Mouse (Mus musculus): ENCODE measurements at regions not wholly inside any gene's neighbourhood (a gene's known extent, or its start where the extent isn't known, plus 50 kb on each side); places are given as distances from the start of the nearest gene placed in this dataset.
A peak's percentile ranks its signal among the peaks of the same experiment; 100 is the strongest.
"Not testable (repeated sequence)": the region's sequence is repeated elsewhere in the genome, so short reads cannot be mapped to it uniquely, and the experiment has no call there.

GRCm38 (mm10) chr14:53073126-53073525, 577.6 kb upstream of the Olfr1507 start:
- peak; percentile 71 for ATAC-seq

- ATAC-seq, result not testable (repeated sequence)
Measured at GRCm38 (mm10) chr14:53072502-53072901, 577.0 kb upstream of the Olfr1507 start.

DNA sequence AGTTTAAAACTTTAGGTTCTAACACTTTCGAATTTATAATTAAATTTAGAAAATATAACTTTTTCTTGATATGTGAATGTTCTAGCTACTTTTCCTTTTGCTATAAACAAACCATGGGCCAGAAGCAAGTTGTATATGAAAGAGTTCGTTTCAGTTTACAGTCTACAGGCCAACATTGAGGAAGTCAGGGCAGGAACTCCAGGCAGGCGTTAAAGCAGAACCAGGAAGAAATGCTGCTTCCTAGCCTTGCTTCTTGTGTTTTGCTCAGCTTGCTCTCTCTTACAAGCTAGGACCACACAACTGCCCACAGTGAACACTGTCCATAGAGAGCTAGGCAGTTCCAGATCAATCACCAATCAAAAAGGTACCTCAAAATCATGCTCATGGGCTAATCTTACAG, 558.9 kb upstream of the Olfr1507 start:
- ATAC-seq, result not testable (repeated sequence)

GRCm38 (mm10) chr14:53053465-53054123, 558.0 kb upstream of the Olfr1507 start:
- ATAC-seq, result not testable (repeated sequence)

GRCm38 (mm10) chr14:53047683-53048082, 552.1 kb upstream of the Olfr1507 start:
- ATAC-seq, result peak; percentile 52

DNA sequence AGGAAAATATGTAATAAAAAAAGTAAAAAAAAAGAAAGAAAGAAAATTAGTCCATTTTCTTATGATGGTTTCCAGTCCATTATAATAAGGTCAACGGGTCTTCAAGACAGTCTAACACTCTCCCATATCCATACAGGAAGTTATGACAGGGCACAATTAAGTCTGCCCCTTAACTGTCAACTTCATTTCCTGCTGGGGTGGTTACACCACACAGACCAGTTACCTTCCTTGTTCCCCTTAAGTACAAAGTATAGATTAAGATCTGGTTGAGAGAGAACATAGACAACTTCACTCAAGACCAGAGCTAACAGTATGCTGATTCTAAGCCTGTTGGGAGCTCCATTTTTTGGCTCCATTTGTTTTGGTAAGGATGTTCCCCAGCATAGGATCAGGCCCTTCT, 551.4 kb upstream of the Olfr1507 start:
- ATAC-seq, result peak; percentile 89

GRCm38 (mm10) chr14:53045331-53045730, 549.8 kb upstream of the Olfr1507 start:
- not testable (repeated sequence) for ATAC-seq

DNA sequence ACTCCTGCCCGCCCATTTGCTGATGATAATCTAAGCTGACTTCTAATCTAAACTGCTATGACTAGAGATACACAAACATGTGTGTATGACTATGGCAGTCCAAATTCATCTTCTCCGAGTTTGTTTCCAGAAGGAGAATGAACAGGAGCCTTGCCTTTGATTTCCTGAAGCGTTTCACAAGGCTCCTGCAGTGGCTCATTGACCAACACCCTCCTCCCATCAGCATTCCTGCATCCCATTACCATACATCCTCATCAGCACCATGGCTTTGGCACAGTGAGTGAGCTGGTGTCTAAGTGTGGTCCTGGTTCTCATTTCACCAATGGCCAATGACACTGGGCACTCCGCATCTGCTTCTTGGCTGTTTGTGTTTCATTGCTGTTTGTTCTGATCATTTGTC, 548.6 kb upstream of the Olfr1507 start:
- ATAC-seq, result not testable (repeated sequence)

DNA sequence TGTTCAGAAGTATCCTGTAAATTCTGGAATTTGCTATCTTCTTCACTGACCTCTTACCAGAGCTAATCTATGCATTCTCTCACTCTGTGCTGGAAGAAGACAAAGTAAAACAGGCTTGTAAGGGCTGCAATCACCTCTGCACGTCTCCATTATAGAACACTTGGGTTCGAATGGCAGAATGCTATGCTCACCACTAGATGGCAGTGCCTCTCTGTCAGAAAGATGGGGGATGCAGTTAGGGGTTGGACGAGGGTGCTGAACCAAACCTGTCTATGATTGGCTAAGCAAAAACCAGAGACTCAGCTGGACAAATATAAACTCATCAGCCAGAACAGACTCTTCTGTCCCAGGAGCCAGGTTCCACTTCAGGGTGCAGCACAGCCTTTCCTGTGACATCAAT, 546.5 kb upstream of the Olfr1507 start:
- peak; percentile 24 for ATAC-seq

DNA sequence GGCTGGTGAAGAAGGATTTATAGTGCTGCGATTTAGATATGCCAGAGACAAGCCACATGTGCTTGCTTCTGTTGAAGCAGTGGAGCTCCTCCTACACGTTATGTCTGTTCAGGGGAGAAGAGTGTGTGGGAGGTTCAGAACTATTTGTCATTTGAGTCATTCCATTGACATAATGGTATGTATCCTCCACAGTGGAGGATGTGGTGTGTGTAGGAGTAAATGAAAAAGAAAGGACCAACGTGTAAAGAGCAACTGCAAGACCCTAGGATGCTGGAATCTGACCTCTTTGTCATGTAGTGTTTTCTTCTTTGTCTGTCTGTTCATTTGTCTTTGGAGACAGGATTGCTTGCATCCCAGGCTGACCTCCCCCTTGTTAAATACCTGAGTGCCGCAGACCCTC, 543.9 kb upstream of the Olfr1507 start:
- ATAC-seq, result peak; percentile 86

DNA sequence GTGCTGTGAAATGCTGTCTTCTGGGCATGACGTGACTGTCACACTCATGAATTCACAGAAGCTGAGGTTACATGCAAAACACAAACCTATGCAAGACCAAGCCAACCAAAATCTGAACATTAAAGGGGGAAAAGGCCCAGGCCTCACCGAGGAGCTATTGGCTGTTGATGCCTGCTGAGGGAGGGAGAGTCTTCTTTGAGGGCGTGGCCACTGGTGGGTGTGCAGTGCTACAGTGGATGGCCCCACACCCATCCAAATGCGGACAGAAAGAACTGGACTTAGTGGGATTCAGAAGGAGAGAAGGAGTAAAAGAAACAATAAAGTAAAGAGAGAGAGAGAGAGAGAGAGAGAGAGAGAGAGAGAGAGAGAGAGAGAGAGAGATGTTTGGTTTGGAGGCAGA, 539.4 kb upstream of the Olfr1507 start:
- ATAC-seq, result not testable (repeated sequence)

DNA sequence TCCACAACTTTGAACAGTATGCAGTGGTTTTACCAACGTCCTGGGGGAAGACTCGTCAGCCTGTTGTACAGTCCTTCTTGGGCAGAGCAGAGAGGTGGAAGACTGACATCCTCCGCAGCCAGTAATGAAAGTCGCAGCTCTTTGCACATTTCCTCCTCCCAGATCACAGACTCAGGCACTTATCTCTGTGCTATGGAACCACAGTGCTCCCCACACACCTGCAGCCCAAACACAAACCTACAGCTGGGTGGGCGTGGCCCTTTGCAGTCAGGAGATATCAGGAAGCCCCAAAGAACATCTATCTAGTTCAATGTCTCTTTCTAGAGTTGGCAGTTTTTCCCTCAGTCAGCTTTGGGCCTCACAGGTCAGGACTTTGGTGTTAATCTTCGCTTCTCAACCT, 537.7 kb upstream of the Olfr1507 start:
- peak; percentile 46 for ATAC-seq

GRCm38 (mm10) chr14:53032498-53032897, 536.9 kb upstream of the Olfr1507 start:
- not testable (repeated sequence) for ATAC-seq

DNA sequence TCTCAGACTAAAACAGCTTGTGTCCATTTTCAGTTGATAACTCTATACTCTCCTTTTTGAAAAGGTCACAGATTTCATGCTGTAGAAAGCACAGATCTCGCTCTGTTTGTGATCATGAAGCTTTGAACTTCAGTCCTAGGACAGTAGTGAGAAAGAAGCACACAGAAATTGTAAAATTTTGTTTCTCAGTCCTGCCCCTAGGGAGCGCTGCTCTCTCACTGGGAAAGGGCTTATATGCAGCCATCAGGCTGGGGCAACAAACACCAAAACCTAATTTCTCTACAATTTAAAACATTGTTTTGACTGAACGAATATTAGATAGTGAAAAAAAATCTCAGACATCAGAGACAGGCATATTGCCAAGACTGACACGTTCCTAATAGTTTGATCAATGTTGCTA, 534.7 kb upstream of the Olfr1507 start:
- ATAC-seq, result not testable (repeated sequence)

GRCm38 (mm10) chr14:53026958-53027357, 531.4 kb upstream of the Olfr1507 start:
- not testable (repeated sequence) for ATAC-seq

DNA sequence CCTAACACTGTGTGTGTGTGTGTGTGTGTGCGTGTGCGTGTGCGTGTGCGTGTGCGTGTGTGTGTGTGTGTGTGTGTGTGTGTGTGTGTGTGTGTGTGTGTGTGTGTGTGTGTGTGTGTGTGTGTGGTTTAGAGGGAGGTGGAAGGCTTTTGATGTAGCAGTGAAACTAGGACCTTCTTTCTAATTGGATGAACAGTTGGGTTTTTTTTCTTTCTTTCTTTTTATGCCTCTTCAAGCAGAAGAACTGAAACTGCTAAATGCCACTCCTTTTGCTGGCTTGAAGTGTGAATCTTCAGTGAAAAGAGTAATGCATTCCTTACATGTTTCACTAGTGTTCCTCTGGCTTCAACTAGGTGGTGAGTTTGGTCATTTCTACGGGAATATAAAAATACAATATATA, 524.6 kb upstream of the Olfr1507 start:
- not testable (repeated sequence) for ATAC-seq

DNA sequence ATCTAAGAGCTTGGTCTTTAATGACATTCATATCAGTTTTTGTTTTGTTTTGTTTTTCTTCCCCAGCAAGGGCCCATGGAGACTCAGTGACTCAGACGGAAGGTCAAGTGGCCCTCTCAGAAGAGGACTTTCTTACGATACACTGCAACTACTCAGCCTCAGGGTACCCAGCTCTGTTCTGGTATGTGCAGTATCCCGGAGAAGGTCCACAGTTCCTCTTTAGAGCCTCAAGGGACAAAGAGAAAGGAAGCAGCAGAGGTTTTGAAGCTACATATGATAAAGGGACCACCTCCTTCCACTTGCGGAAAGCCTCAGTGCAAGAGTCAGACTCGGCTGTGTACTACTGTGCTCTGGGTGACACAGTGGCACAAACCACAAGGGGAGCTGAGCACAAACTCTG, 512.2 kb upstream of the Olfr1507 start:
- ATAC-seq, result not testable (repeated sequence)

- ATAC-seq, result peak; percentile 63
Measured at GRCm38 (mm10) chr14:53007323-53007722, 511.8 kb upstream of the Olfr1507 start.

- ATAC-seq, result not testable (repeated sequence)
Measured at GRCm38 (mm10) chr14:53001289-53001688, 505.7 kb upstream of the Olfr1507 start.

DNA sequence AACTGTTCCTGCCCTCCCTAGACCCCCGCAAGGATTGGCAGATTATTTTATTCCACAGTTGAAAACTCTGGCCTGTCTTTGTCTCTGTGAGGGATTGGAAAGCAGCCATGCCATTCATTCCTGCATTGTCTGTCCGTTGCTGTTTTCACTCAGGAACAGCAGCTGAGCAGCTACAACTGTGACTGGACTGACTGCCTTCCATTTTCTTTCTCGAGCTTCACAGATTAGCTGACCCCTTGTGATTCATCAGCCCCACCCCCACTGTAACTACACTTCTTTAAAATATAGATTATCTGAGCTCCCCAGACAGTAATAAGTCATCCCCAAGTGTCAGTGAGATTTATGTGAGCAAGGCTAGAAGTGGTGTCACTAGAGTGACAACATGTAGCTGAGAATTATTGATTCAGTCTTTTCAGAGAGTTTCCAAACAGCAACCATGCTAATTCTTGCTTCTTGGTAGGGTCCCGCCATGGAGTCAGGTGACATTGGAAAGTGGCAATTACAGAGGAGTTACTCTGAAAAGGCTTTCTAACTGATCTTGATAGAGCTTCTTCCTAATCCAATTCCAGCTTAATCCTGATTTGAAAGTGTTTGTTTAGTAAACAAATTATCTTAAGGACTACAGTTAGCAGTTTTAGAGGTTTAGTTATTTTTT, 496.7 kb upstream of the Olfr1507 start:
- ATAC-seq, result not testable (repeated sequence)

DNA sequence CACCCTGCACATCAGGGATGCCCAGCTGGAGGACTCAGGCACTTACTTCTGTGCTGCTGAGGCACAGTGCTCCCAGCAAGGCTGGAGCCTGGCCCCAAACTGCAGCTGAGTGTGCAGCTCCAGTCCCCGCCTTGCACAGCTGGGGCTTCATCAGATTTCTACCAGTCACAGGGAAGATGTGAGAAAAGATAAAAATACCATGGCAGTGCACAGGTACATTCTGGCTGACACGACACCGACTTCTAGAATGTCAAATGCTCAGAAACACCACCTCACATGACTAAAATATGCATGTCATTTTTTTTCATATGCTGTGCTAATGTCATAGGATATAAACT, 495.7 kb upstream of the Olfr1507 start:
- not testable (repeated sequence) for ATAC-seq

- ATAC-seq, result not testable (repeated sequence)
Measured at GRCm38 (mm10) chr14:52990569-52991327, 495.2 kb upstream of the Olfr1507 start.

- ATAC-seq, result not testable (repeated sequence)
Measured at GRCm38 (mm10) chr14:52989940-52990339, 494.4 kb upstream of the Olfr1507 start.

DNA sequence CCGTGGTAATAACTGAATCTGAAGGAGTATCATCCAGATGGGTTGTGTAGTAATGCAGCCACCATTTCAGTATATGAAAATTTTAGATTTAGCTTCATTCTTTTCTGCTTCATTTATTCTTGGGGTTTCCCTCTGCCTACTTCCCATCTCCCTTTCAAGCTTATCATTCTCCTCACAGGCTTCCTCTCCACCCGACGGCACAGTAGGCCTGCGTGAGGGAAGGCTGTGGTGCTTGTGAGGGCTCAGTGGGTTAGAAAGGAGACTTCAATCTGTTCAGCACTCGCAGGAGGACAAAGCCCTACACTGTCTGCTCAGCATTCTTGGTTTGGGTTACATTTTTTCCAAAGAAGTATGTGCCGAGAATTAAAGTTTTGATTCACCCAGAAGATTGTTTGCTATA, 493.0 kb upstream of the Olfr1507 start:
- not testable (repeated sequence) for ATAC-seq
